Mouse (Mus musculus) spleen, adult 2 months (tissue): Measurements from ENCODE around the gene Slc35e2.

Source experiments
- CTCF ChIP-seq: fragments of 200-500 bp; IDR thresholded peaks from 2 replicates; pipeline ENCODE4 v1.5.1; 2011; ENCODE audit warnings: mild to moderate bottlenecking, inconsistent platforms; ENCODE audit not compliant: insufficient read depth, insufficient read length, insufficient replicate concordance; ENCODE audit errors: extremely low read depth
- POLR2A ChIP-seq: fragments of 200-500 bp; IDR thresholded peaks from 2 replicates; pipeline ENCODE4 v1.6.1; 2011; ENCODE audit warnings: low read depth, low read length, inconsistent platforms

DNA sequence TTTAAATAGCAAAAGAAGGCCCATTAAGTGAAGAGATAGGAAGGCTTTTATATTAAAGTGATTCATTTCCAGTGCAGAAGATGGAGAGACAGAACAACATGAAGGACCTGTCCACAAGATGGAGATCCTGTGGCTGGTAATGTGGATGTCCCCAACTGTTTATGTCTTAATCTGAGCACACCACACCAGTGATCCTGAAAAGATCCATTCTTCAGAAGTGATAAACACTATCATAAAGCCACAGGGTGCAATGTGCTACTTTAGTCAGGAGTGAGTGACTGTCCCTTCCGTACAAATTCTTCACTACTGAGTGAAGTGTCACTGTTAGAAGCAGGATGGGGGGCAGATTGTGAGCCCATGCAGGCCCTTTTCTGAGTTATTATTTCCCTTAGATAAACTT lies 1.5 kb downstream of the Slc35e2 start:
- no peak for TF ChIP-seq POLR2A
- no peak for TF ChIP-seq CTCF
